Mouse (Mus musculus) hindbrain, embryonic 15.5 days (tissue): ENCODE data around the gene Abcc5. TPM values are rescaled to one million over a fixed set of nuclear protein-coding genes. Genes with fewer than 3 reads are reported as not detected.

Experiments used
- polyA plus RNA-seq: library from polyadenylated mRNA; unstranded; fragments of >200 nt; fragmentation: Nextera tagmentation; extraction: Ambion mirVana; gene quantifications from 2 replicates; pipeline ENCODE4 v1.2.1, GENCODE M21; 2015

Abcc5 gene
- polyA plus RNA-seq, 1 experiment from 2014 or later: 143 TPM

Other genes starting within 250 kb of the Abcc5 start
- 5.9 and 7.0 TPM in 2 replicates for gene Map6d1, start 185.0 kb downstream of the Abcc5 start, polyA plus RNA-seq
- gene Parl, start 124.0 kb downstream of the Abcc5 start, polyA plus RNA-seq: 68.3 and 75.2 TPM in 2 replicates
- gene Cyp2ab1, start 101.0 kb downstream of the Abcc5 start, polyA plus RNA-seq: not detected in 2 replicates
- gene Eif2b5, start 72.4 kb upstream of the Abcc5 start, polyA plus RNA-seq: 101 TPM in 2 replicates
- 37.5 and 44.3 TPM in 2 replicates for gene Dvl3, start 90.6 kb upstream of the Abcc5 start, polyA plus RNA-seq
- 1,171 and 1,212 TPM in 2 replicates for gene Ap2m1, start 109.1 kb upstream of the Abcc5 start, polyA plus RNA-seq
- gene Abcf3, start 122.2 kb upstream of the Abcc5 start, polyA plus RNA-seq: 80.6 and 81.7 TPM in 2 replicates
- 28.7 and 33.4 TPM in 2 replicates for gene Vwa5b2, start 163.1 kb upstream of the Abcc5 start, polyA plus RNA-seq
- 10.7 and 11.0 TPM in 2 replicates for gene Eef1akmt4, start 185.2 kb upstream of the Abcc5 start, polyA plus RNA-seq
- gene Gm49333, start 185.2 kb upstream of the Abcc5 start, polyA plus RNA-seq: not detected in 2 replicates
- 36.5 and 46.2 TPM in 2 replicates for gene Alg3, start 185.3 kb upstream of the Abcc5 start, polyA plus RNA-seq
- 42.6 and 43.0 TPM in 2 replicates for gene Camk2n2, start 194.9 kb upstream of the Abcc5 start, polyA plus RNA-seq
- gene Ece2, start 203.4 kb upstream of the Abcc5 start, polyA plus RNA-seq: 15.1 and 18.1 TPM in 2 replicates
- 342 and 357 TPM in 2 replicates for gene Psmd2, start 225.3 kb upstream of the Abcc5 start, polyA plus RNA-seq
- 145 and 148 TPM in 2 replicates for gene Eif4g1, start 241.9 kb upstream of the Abcc5 start, polyA plus RNA-seq